Mouse (Mus musculus): ENCODE data around the gene Mmab.
A peak's percentile ranks its signal among the peaks of the same experiment; 100 is the strongest.

Mmab gene

GRCm38 (mm10) chr5:114443566-114444367 is at the start of gene Mmab, which contains the start of gene Mvk:
Gene Mmab (minus strand): TSS chr5:114444060.
Gene Mvk (plus strand): TSS chr5:114444269.
- DNase-seq (ENCODE audit: low read depth, low spot score) = peak; percentile 98

GRCm38 (mm10) chr5:114490241-114490640 is 46.4 kb upstream of the Mmab start:
- no peak for DNase-seq (ENCODE audit: low read depth, low spot score)

GRCm38 (mm10) chr5:114489570-114489969 is 45.7 kb upstream of the Mmab start:
- DNase-seq (ENCODE audit: low read depth, low spot score) = no peak

GRCm38 (mm10) chr5:114485685-114486084 is 41.8 kb upstream of the Mmab start:
- no peak for DNase-seq (ENCODE audit: low read depth, low spot score)

- DNase-seq (ENCODE audit: low read depth, low spot score) = peak; percentile 28
Measured at GRCm38 (mm10) chr5:114482587-114483011, 38.7 kb upstream of the Mmab start.

- no peak for DNase-seq (ENCODE audit: low read depth, low spot score)
Measured at GRCm38 (mm10) chr5:114478267-114478666, 34.4 kb upstream of the Mmab start.

GRCm38 (mm10) chr5:114474741-114475491 is 31.1 kb upstream of the Mmab start:
- DNase-seq (ENCODE audit: low read depth, low spot score) = no peak

- no peak for DNase-seq (ENCODE audit: low read depth, low spot score)
Measured at GRCm38 (mm10) chr5:114470359-114470758, 26.5 kb upstream of the Mmab start.

GRCm38 (mm10) chr5:114468007-114468406 is 24.1 kb upstream of the Mmab start:
- no peak for DNase-seq (ENCODE audit: low read depth, low spot score)

- DNase-seq (ENCODE audit: low read depth, low spot score) = no peak
Measured at GRCm38 (mm10) chr5:114467430-114467829, 23.6 kb upstream of the Mmab start.

GRCm38 (mm10) chr5:114467019-114467418 is 23.2 kb upstream of the Mmab start:
- DNase-seq (ENCODE audit: low read depth, low spot score) = no peak

GRCm38 (mm10) chr5:114465641-114466040 is 21.8 kb upstream of the Mmab start:
- DNase-seq (ENCODE audit: low read depth, low spot score) = no peak

- no peak for DNase-seq (ENCODE audit: low read depth, low spot score)
Measured at GRCm38 (mm10) chr5:114464561-114464960, 20.7 kb upstream of the Mmab start.

- no peak for DNase-seq (ENCODE audit: low read depth, low spot score)
Measured at GRCm38 (mm10) chr5:114462067-114463040, 18.5 kb upstream of the Mmab start.

GRCm38 (mm10) chr5:114461238-114461637 is 17.4 kb upstream of the Mmab start:
- peak; percentile 79 for DNase-seq (ENCODE audit: low read depth, low spot score)

- no peak for DNase-seq (ENCODE audit: low read depth, low spot score)
Measured at GRCm38 (mm10) chr5:114456995-114457605, 13.2 kb upstream of the Mmab start.

- no peak for DNase-seq (ENCODE audit: low read depth, low spot score)
Measured at GRCm38 (mm10) chr5:114456287-114456686, 12.4 kb upstream of the Mmab start.

- no peak for DNase-seq (ENCODE audit: low read depth, low spot score)
Measured at GRCm38 (mm10) chr5:114449011-114449410, 5.2 kb upstream of the Mmab start.

- DNase-seq (ENCODE audit: low read depth, low spot score) = no peak
Measured at GRCm38 (mm10) chr5:114444368-114444692, 470 bp upstream of the Mmab start.

- no peak for DNase-seq (ENCODE audit: low read depth, low spot score)
Measured at GRCm38 (mm10) chr5:114435588-114435987, 8.3 kb downstream of the Mmab start.

- no peak for DNase-seq (ENCODE audit: low read depth, low spot score)
Measured at GRCm38 (mm10) chr5:114434359-114434758, 9.5 kb downstream of the Mmab start.
